Mouse (Mus musculus): Measurements from ENCODE around the gene Zdhhc25. TPM values are rescaled to one million over a fixed set of nuclear protein-coding genes. Genes with fewer than 3 reads are reported as not detected.

Zdhhc25 gene
- not detected in 2 replicates for polyA plus RNA-seq (2014; fragmentation: Nextera tagmentation; extraction: Ambion mirVana)

- Histone ChIP-seq H3K27me3 (ENCODE audit: control insufficient read depth, insufficient read depth, low read length) (no peaks in the 10 kb centered on the region), H3K4me2 (no peak within 1 kb of the TSS), H3K9ac (ENCODE audit: low read depth, low read length) (no peak within 1 kb of the TSS), H3K4me3 (ENCODE audit: low read depth, low read length) (no peak within 1 kb of the TSS), H3K9me3 (replicated peaks; ENCODE audit: control insufficient read depth, low read length) (no peaks in the 10 kb centered on the region), H3K27ac (ENCODE audit: low read depth, low read length) (no peak within 1 kb of the TSS), H3K36me3 (ENCODE audit: control insufficient read depth, insufficient read depth, low read length) (no peaks in the 10 kb centered on the region), H3K4me1 (ENCODE audit: control insufficient read depth, insufficient read depth, low read length) (no peaks in the 10 kb centered on the region)
- WGBS (ENCODE audit: insufficient replicate concordance), result 82% methylated on average over 4 of the region's 4 CpGs
- no peak for ATAC-seq (replicated peaks; ENCODE audit: insufficient number of reproducible peaks, low FRiP score, low TSS enrichment)
Measured at GRCm38 (mm10) chr15:88600002-88600401, at the start of gene Zdhhc25. Zdhhc25 (plus strand) TSS chr15:88600302.

- peaks cover 4% of the 10 kb centered on the region; the same call in 1 of the 2 replicates for H3K27me3 ChIP-seq (ENCODE audit: control insufficient read depth, insufficient read depth, low read length)
- H3K36me3 ChIP-seq (ENCODE audit: control insufficient read depth, insufficient read depth, low read length), result no peaks in the 10 kb centered on the region
- no peak overlapping the region for H3K4me2 ChIP-seq
- no peaks in the 10 kb centered on the region for H3K9me3 ChIP-seq (replicated peaks; ENCODE audit: control insufficient read depth, low read length)
- H3K27ac ChIP-seq (ENCODE audit: low read depth, low read length), result no peak overlapping the region
- no peak for ATAC-seq (replicated peaks; ENCODE audit: insufficient number of reproducible peaks, low FRiP score, low TSS enrichment)
- H3K9ac ChIP-seq (ENCODE audit: low read depth, low read length), result no peak overlapping the region
- WGBS (ENCODE audit: insufficient replicate concordance), result 85% methylated on average over 9 of the region's 9 CpGs
- H3K4me1 ChIP-seq (ENCODE audit: control insufficient read depth, insufficient read depth, low read length), result no peaks in the 10 kb centered on the region
- H3K4me3 ChIP-seq (ENCODE audit: low read depth, low read length), result no peak overlapping the region
Measured at GRCm38 (mm10) chr15:88552852-88553251, 47.2 kb upstream of the Zdhhc25 start.

GRCm38 (mm10) chr15:88555476-88555875 lies 44.6 kb upstream of the Zdhhc25 start:
- no peaks in the 10 kb centered on the region for H3K27me3 ChIP-seq (ENCODE audit: control insufficient read depth, insufficient read depth, low read length)
- WGBS (ENCODE audit: insufficient replicate concordance), result 24% methylated on average over 8 of the region's 8 CpGs
- ATAC-seq (replicated peaks; ENCODE audit: insufficient number of reproducible peaks, low FRiP score, low TSS enrichment), result no peak
- no peak overlapping the region for H3K4me2 ChIP-seq
- no peak overlapping the region for H3K4me3 ChIP-seq (ENCODE audit: low read depth, low read length)
- H3K9me3 ChIP-seq (replicated peaks; ENCODE audit: control insufficient read depth, low read length), result no peaks in the 10 kb centered on the region
- no peak overlapping the region for H3K27ac ChIP-seq (ENCODE audit: low read depth, low read length)
- peaks cover 7% of the 10 kb centered on the region; the same call in 1 of the 2 replicates for H3K4me1 ChIP-seq (ENCODE audit: control insufficient read depth, insufficient read depth, low read length)
- no peak overlapping the region for H3K9ac ChIP-seq (ENCODE audit: low read depth, low read length)
- no peaks in the 10 kb centered on the region for H3K36me3 ChIP-seq (ENCODE audit: control insufficient read depth, insufficient read depth, low read length)

- Histone ChIP-seq H3K27ac (ENCODE audit: low read depth, low read length) (no peak overlapping the region), H3K36me3 (ENCODE audit: control insufficient read depth, insufficient read depth, low read length) (no peaks in the 10 kb centered on the region), H3K4me1 (ENCODE audit: control insufficient read depth, insufficient read depth, low read length) (peaks cover 9% of the 10 kb centered on the region), H3K4me2 (peak overlapping the region; percentile 41), H3K27me3 (ENCODE audit: control insufficient read depth, insufficient read depth, low read length) (0 out of 2 replicates have a peak, but pooled peaks cover 3% of the 10 kb centered on the region), H3K9ac (ENCODE audit: low read depth, low read length) (no peak overlapping the region), H3K9me3 (replicated peaks; ENCODE audit: control insufficient read depth, low read length) (no peaks in the 10 kb centered on the region), H3K4me3 (ENCODE audit: low read depth, low read length) (no peak overlapping the region; the same call in 1 of the 2 replicates)
- WGBS (ENCODE audit: insufficient replicate concordance), result 23% methylated on average over 6 of the region's 6 CpGs
- no peak for ATAC-seq (replicated peaks; ENCODE audit: insufficient number of reproducible peaks, low FRiP score, low TSS enrichment)
Measured at GRCm38 (mm10) chr15:88560637-88561036, 39.5 kb upstream of the Zdhhc25 start.

GRCm38 (mm10) chr15:88561058-88561730 lies 38.9 kb upstream of the Zdhhc25 start:
- Histone ChIP-seq H3K4me2 (peak overlapping the region; percentile 41), H3K36me3 (ENCODE audit: control insufficient read depth, insufficient read depth, low read length) (no peaks in the 10 kb centered on the region), H3K4me1 (ENCODE audit: control insufficient read depth, insufficient read depth, low read length) (peaks cover 9% of the 10 kb centered on the region), H3K9me3 (replicated peaks; ENCODE audit: control insufficient read depth, low read length) (no peaks in the 10 kb centered on the region), H3K4me3 (ENCODE audit: low read depth, low read length) (no peak overlapping the region; the same call in 1 of the 2 replicates), H3K27me3 (ENCODE audit: control insufficient read depth, insufficient read depth, low read length) (0 out of 2 replicates have a peak, but pooled peaks cover 3% of the 10 kb centered on the region), H3K27ac (ENCODE audit: low read depth, low read length) (no peak overlapping the region), H3K9ac (ENCODE audit: low read depth, low read length) (no peak overlapping the region)
- WGBS (ENCODE audit: insufficient replicate concordance), result 3% methylated on average over 22 of the region's 22 CpGs
- no peak for ATAC-seq (replicated peaks; ENCODE audit: insufficient number of reproducible peaks, low FRiP score, low TSS enrichment)

GRCm38 (mm10) chr15:88565307-88565706 lies 34.8 kb upstream of the Zdhhc25 start:
- H3K9ac ChIP-seq (ENCODE audit: low read depth, low read length), result no peak overlapping the region
- H3K4me1 ChIP-seq (ENCODE audit: control insufficient read depth, insufficient read depth, low read length), result peaks cover 4% of the 10 kb centered on the region
- H3K36me3 ChIP-seq (ENCODE audit: control insufficient read depth, insufficient read depth, low read length), result no peaks in the 10 kb centered on the region
- H3K9me3 ChIP-seq (replicated peaks; ENCODE audit: control insufficient read depth, low read length), result no peaks in the 10 kb centered on the region
- 0 out of 2 replicates have a peak, but pooled peaks cover 3% of the 10 kb centered on the region for H3K27me3 ChIP-seq (ENCODE audit: control insufficient read depth, insufficient read depth, low read length)
- ATAC-seq (replicated peaks; ENCODE audit: insufficient number of reproducible peaks, low FRiP score, low TSS enrichment), result no peak
- H3K4me3 ChIP-seq (ENCODE audit: low read depth, low read length), result no peak overlapping the region
- no peak overlapping the region for H3K27ac ChIP-seq (ENCODE audit: low read depth, low read length)
- H3K4me2 ChIP-seq, result no peak overlapping the region
- WGBS (ENCODE audit: insufficient replicate concordance), result 81% methylated on average over 9 of the region's 9 CpGs

- 0 out of 2 replicates have a peak, but pooled peaks cover 3% of the 10 kb centered on the region for H3K27me3 ChIP-seq (ENCODE audit: control insufficient read depth, insufficient read depth, low read length)
- no peaks in the 10 kb centered on the region for H3K9me3 ChIP-seq (replicated peaks; ENCODE audit: control insufficient read depth, low read length)
- H3K27ac ChIP-seq (ENCODE audit: low read depth, low read length), result no peak overlapping the region
- H3K4me3 ChIP-seq (ENCODE audit: low read depth, low read length), result no peak overlapping the region
- no peak for ATAC-seq (replicated peaks; ENCODE audit: insufficient number of reproducible peaks, low FRiP score, low TSS enrichment)
- H3K4me1 ChIP-seq (ENCODE audit: control insufficient read depth, insufficient read depth, low read length), result peaks cover under 1% of the 10 kb centered on the region; the same call in 1 of the 2 replicates
- H3K9ac ChIP-seq (ENCODE audit: low read depth, low read length), result no peak overlapping the region
- WGBS (ENCODE audit: insufficient replicate concordance), result 60% methylated on average over 4 of the region's 4 CpGs
- no peaks in the 10 kb centered on the region for H3K36me3 ChIP-seq (ENCODE audit: control insufficient read depth, insufficient read depth, low read length)
- H3K4me2 ChIP-seq, result no peak overlapping the region
Measured at GRCm38 (mm10) chr15:88565806-88566205, 34.3 kb upstream of the Zdhhc25 start.

GRCm38 (mm10) chr15:88570697-88571096 lies 29.4 kb upstream of the Zdhhc25 start:
- WGBS (ENCODE audit: insufficient replicate concordance), result 75% methylated on average over 17 of the region's 17 CpGs

GRCm38 (mm10) chr15:88579461-88579860 lies 20.6 kb upstream of the Zdhhc25 start:
- 84% methylated on average over 6 of the region's 6 CpGs for WGBS (ENCODE audit: insufficient replicate concordance)
- H3K4me1 ChIP-seq (ENCODE audit: control insufficient read depth, insufficient read depth, low read length), result no peaks in the 10 kb centered on the region
- no peak for ATAC-seq (replicated peaks; ENCODE audit: insufficient number of reproducible peaks, low FRiP score, low TSS enrichment)
- H3K4me2 ChIP-seq, result no peak overlapping the region
- H3K9me3 ChIP-seq (replicated peaks; ENCODE audit: control insufficient read depth, low read length), result no peaks in the 10 kb centered on the region
- H3K9ac ChIP-seq (ENCODE audit: low read depth, low read length), result no peak overlapping the region
- H3K36me3 ChIP-seq (ENCODE audit: control insufficient read depth, insufficient read depth, low read length), result no peaks in the 10 kb centered on the region
- H3K27me3 ChIP-seq (ENCODE audit: control insufficient read depth, insufficient read depth, low read length), result no peaks in the 10 kb centered on the region
- no peak overlapping the region for H3K27ac ChIP-seq (ENCODE audit: low read depth, low read length)
- no peak overlapping the region for H3K4me3 ChIP-seq (ENCODE audit: low read depth, low read length)

More at GRCm38 (mm10) chr15:88570697-88571096, 29.4 kb upstream of the Zdhhc25 start:
- no peak overlapping the region for H3K4me2 ChIP-seq
- no peaks in the 10 kb centered on the region for H3K9me3 ChIP-seq (replicated peaks; ENCODE audit: control insufficient read depth, low read length)
- H3K27me3 ChIP-seq (ENCODE audit: control insufficient read depth, insufficient read depth, low read length), result no peaks in the 10 kb centered on the region
- H3K27ac ChIP-seq (ENCODE audit: low read depth, low read length), result no peak overlapping the region
- no peaks in the 10 kb centered on the region for H3K4me1 ChIP-seq (ENCODE audit: control insufficient read depth, insufficient read depth, low read length)
- no peak for ATAC-seq (replicated peaks; ENCODE audit: insufficient number of reproducible peaks, low FRiP score, low TSS enrichment)
- H3K4me3 ChIP-seq (ENCODE audit: low read depth, low read length), result no peak overlapping the region
- H3K9ac ChIP-seq (ENCODE audit: low read depth, low read length), result no peak overlapping the region
- H3K36me3 ChIP-seq (ENCODE audit: control insufficient read depth, insufficient read depth, low read length), result no peaks in the 10 kb centered on the region
